Mouse (Mus musculus) neutrophil, adult 5-6 weeks (primary cell): ENCODE results near the gene Cdk14. TPM values are rescaled to one million over a fixed set of nuclear protein-coding genes. Genes with fewer than 3 reads are reported as not detected.
A peak's percentile ranks its signal among the peaks of the same experiment; 100 is the strongest.

Source experiments
- ATAC-seq: fragments of 151-379, 151-347 bp; 2 replicates; pipeline ENCODE4 v1.8.0; 2017; ENCODE audit warnings: mild to moderate bottlenecking, moderate TSS enrichment; ENCODE audit not compliant: insufficient number of reproducible peaks, poor library complexity, low FRiP score, severe bottlenecking; ENCODE audit errors: extremely low read depth
- total RNA-seq: library from RNA; stranded (forward); fragments of 200-1000 nt; gene quantifications from 2 replicates; pipeline ENCODE4 v1.2.3, GENCODE M21; 2017

The Cdk14 gene
- total RNA-seq, 1 experiment from 2014 or later: 9.2 TPM

GRCm38 (mm10) chr5:4893206-4893851 lies 526.8 kb downstream of the Cdk14 start:
- no peak for ATAC-seq

GRCm38 (mm10) chr5:4892734-4893133 lies 527.4 kb downstream of the Cdk14 start:
- ATAC-seq: no peak

- no peak for ATAC-seq
Observed at GRCm38 (mm10) chr5:4891862-4892704, 528.0 kb downstream of the Cdk14 start.

GRCm38 (mm10) chr5:4887069-4887468 lies 533.0 kb downstream of the Cdk14 start:
- no peak for ATAC-seq

- no peak for ATAC-seq
Observed at GRCm38 (mm10) chr5:4882841-4883240, 537.3 kb downstream of the Cdk14 start.

- ATAC-seq: no peak
Observed at GRCm38 (mm10) chr5:4880331-4880730, 539.8 kb downstream of the Cdk14 start.

GRCm38 (mm10) chr5:4878934-4879333 lies 541.2 kb downstream of the Cdk14 start:
- ATAC-seq: no peak

GRCm38 (mm10) chr5:4877638-4878037 lies 542.5 kb downstream of the Cdk14 start:
- ATAC-seq: no peak

- no peak for ATAC-seq
Observed at GRCm38 (mm10) chr5:4877131-4877631, 542.9 kb downstream of the Cdk14 start.

- ATAC-seq: no peak
Observed at GRCm38 (mm10) chr5:4876653-4877091, 543.4 kb downstream of the Cdk14 start.

GRCm38 (mm10) chr5:4870041-4870726 lies 549.9 kb downstream of the Cdk14 start:
- ATAC-seq: no peak

- no peak for ATAC-seq
Observed at GRCm38 (mm10) chr5:4868563-4869120, 551.5 kb downstream of the Cdk14 start.

GRCm38 (mm10) chr5:4867849-4868562 lies 552.1 kb downstream of the Cdk14 start:
- no peak for ATAC-seq

- ATAC-seq: peak; percentile 9; the same call in 1 of the 2 replicates
Observed at GRCm38 (mm10) chr5:4866945-4867344, 553.2 kb downstream of the Cdk14 start.

GRCm38 (mm10) chr5:4866099-4866498 lies 554.0 kb downstream of the Cdk14 start:
- ATAC-seq: no peak

GRCm38 (mm10) chr5:4861592-4861991 lies 558.5 kb downstream of the Cdk14 start:
- ATAC-seq: no peak

- ATAC-seq: no peak
Observed at GRCm38 (mm10) chr5:4861141-4861540, 559.0 kb downstream of the Cdk14 start.

GRCm38 (mm10) chr5:4858032-4858641 lies 562.0 kb downstream of the Cdk14 start:
- ATAC-seq: no peak
